Mouse (Mus musculus): Measurements from ENCODE around the gene Ddah1. TPM values are rescaled to one million over a fixed set of nuclear protein-coding genes. Genes with fewer than 3 reads are reported as not detected.
A peak's percentile ranks its signal among the peaks of the same experiment; 100 is the strongest.

Gene Ddah1
- polyA plus RNA-seq, 1 experiment from 2014 or later, result 55.0 TPM

GRCm38 (mm10) chr3:145937505-145938404, 179.3 kb downstream of the Ddah1 start, which contains the start of gene 2410004B18Rik:
Gene 2410004B18Rik (plus strand): TSS chr3:145938014.
- Histone ChIP-seq H3K27ac (peak within 1 kb of the TSS; percentile 89), H3K9me3 (no peaks in the 10 kb centered on the region), H3K4me3 (peak within 1 kb of the TSS; percentile 88), H3K27me3 (ENCODE audit: insufficient read depth, poor library complexity, severe bottlenecking) (no peaks in the 10 kb centered on the region), H3K36me3 (peaks cover 39% of the 10 kb centered on the region), H3K4me1 (peaks cover 27% of the 10 kb centered on the region)
- WGBS, result 2% methylated on average over 59 of the region's 70 CpGs
- peak; percentile 96 for DNase-seq (ENCODE audit: low spot score)

- DNase-seq (ENCODE audit: low spot score), result no peak
- Histone ChIP-seq H3K4me3 (peak overlapping the region; percentile 88), H3K9me3 (no peaks in the 10 kb centered on the region), H3K4me1 (peaks cover 27% of the 10 kb centered on the region), H3K36me3 (peaks cover 36% of the 10 kb centered on the region), H3K27me3 (ENCODE audit: insufficient read depth, poor library complexity, severe bottlenecking) (no peaks in the 10 kb centered on the region), H3K27ac (peak overlapping the region; percentile 89)
- 17% methylated on average over 50 of the region's 50 CpGs for WGBS
Observed at GRCm38 (mm10) chr3:145938405-145939349, 180.2 kb downstream of the Ddah1 start.

- Histone ChIP-seq H3K36me3 (peaks cover 38% of the 10 kb centered on the region), H3K4me3 (peak overlapping the region; percentile 88), H3K9me3 (no peaks in the 10 kb centered on the region), H3K27me3 (ENCODE audit: insufficient read depth, poor library complexity, severe bottlenecking) (no peaks in the 10 kb centered on the region), H3K4me1 (peaks cover 27% of the 10 kb centered on the region), H3K27ac (no peak overlapping the region)
- DNase-seq (ENCODE audit: low spot score), result no peak
- 64% methylated on average over 12 of the region's 12 CpGs for WGBS
Observed at GRCm38 (mm10) chr3:145939402-145939801, 180.9 kb downstream of the Ddah1 start.

GRCm38 (mm10) chr3:145939971-145940370, 181.5 kb downstream of the Ddah1 start:
- Histone ChIP-seq H3K27me3 (ENCODE audit: insufficient read depth, poor library complexity, severe bottlenecking) (no peaks in the 10 kb centered on the region), H3K4me1 (peaks cover 27% of the 10 kb centered on the region), H3K27ac (no peak overlapping the region), H3K9me3 (no peaks in the 10 kb centered on the region), H3K36me3 (peaks cover 41% of the 10 kb centered on the region), H3K4me3 (no peak overlapping the region)
- WGBS, result 90% methylated on average over 4 of the region's 4 CpGs
- no peak for DNase-seq (ENCODE audit: low spot score)

GRCm38 (mm10) chr3:145941971-145942370, 183.5 kb downstream of the Ddah1 start:
- DNase-seq (ENCODE audit: low spot score), result peak; percentile 91
- Histone ChIP-seq H3K9me3 (no peaks in the 10 kb centered on the region), H3K27ac (no peak overlapping the region), H3K27me3 (ENCODE audit: insufficient read depth, poor library complexity, severe bottlenecking) (no peaks in the 10 kb centered on the region), H3K36me3 (peaks cover 48% of the 10 kb centered on the region), H3K4me3 (no peak overlapping the region), H3K4me1 (peaks cover 41% of the 10 kb centered on the region)
- WGBS, result 7% methylated on average over 3 of the region's 3 CpGs

Other genes with a start within 250 kb of the Ddah1 start
- gene Znhit6, start 182.5 kb upstream of the Ddah1 start, polyA plus RNA-seq (2016; fragmentation: Nextera tagmentation; extraction: Ambion mirVana), result 30.5 and 40.9 TPM in 2 replicates
- 78.7 and 82.7 TPM in 2 replicates for gene Ccn1, start 108.7 kb upstream of the Ddah1 start, polyA plus RNA-seq (2016; fragmentation: Nextera tagmentation; extraction: Ambion mirVana)
- 39.1 and 41.1 TPM in 2 replicates for gene Bcl10, start 164.1 kb downstream of the Ddah1 start, polyA plus RNA-seq (2016; fragmentation: Nextera tagmentation; extraction: Ambion mirVana)
- gene 2410004B18Rik, start 179.3 kb downstream of the Ddah1 start, polyA plus RNA-seq (2016; fragmentation: Nextera tagmentation; extraction: Ambion mirVana), result 43.3 and 55.7 TPM in 2 replicates
- gene Syde2, start 229.2 kb downstream of the Ddah1 start, polyA plus RNA-seq (2016; fragmentation: Nextera tagmentation; extraction: Ambion mirVana), result 3.1 and 3.4 TPM in 2 replicates